Mouse (Mus musculus) spleen, adult 2 months (tissue): ENCODE data around the gene Rln3.

Source experiments
- CTCF ChIP-seq: fragments of 200-500 bp; IDR thresholded peaks from 2 replicates; pipeline ENCODE4 v1.5.1; 2011; ENCODE audit warnings: mild to moderate bottlenecking, inconsistent platforms; ENCODE audit not compliant: insufficient read depth, insufficient read length, insufficient replicate concordance; ENCODE audit errors: extremely low read depth
- POLR2A ChIP-seq: fragments of 200-500 bp; IDR thresholded peaks from 2 replicates; pipeline ENCODE4 v1.6.1; 2011; ENCODE audit warnings: low read depth, low read length, inconsistent platforms

- TF ChIP-seq POLR2A (no peak), CTCF (no peak)
Measured at GRCm38 (mm10) chr8:84069750-84070149, 24.9 kb upstream of the Rln3 start.
